8 mouse cellular contexts compared by ENCODE assay signal in the genomic region with DNA sequence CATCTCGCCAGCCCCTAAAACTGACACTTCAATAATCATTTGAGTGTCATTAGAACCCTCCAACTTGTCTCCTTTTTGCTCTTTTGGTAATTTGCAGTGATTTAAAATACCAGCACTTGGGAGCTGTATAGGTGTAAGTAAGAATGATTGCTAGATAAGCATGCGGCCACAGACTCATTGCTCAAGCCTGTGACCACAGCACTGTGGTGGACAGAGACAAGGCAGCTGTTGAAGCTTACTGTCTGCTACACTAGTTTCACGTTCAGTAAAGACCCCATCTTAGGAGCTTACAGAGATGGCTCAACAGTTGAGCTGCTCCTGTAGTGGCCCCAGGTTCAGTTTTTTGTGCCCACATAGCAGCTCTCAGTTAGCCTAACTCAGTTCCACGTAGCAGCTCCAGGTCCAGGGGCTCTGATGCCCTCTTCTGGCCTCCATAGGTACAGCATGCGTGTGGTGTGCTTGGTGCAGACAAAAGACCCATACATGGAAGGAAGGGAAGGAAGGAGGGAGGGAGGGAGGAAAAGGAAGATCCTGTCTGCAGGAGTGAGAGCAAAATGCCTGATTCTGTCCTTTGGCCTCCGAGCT. TPM values are rescaled to one million over a fixed set of nuclear protein-coding genes. Genes with fewer than 3 reads are reported as not detected.
A peak's percentile ranks its signal among the peaks of the same experiment; 100 is the strongest.
DNase-seq lines count a peak whose midpoint lies in the region; ATAC-seq lines count a peak whose summit lies in the region.

No protein-coding gene starts in this region.

- no peak overlapping the region for H3K4me3 ChIP-seq in forebrain, embryonic 13.5 days
- no peak overlapping the region for H3K4me3 ChIP-seq in hindbrain, embryonic 13.5 days
- H3K4me3 ChIP-seq in midbrain, embryonic 14.5 days (replicated peaks; ENCODE audit: low read depth, low read length), result no peak overlapping the region

- peak; percentile 65; the same call in 1 of the 2 replicates for ATAC-seq in forebrain, embryonic 13.5 days
- ATAC-seq in hindbrain, embryonic 13.5 days (ENCODE audit: low FRiP score), result 0 out of 2 replicates have a peak, but pooled peaks have one; percentile 49
- no peak for ATAC-seq in midbrain, embryonic 14.5 days (ENCODE audit: low FRiP score, low TSS enrichment)

- WGBS in forebrain, embryonic 13.5 days, result 56% methylated on average over 6 of the region's 6 CpGs
- 57% methylated on average over 6 of the region's 6 CpGs for WGBS in hindbrain, embryonic 13.5 days
- WGBS in midbrain, embryonic 14.5 days, result 64% methylated on average over 6 of the region's 6 CpGs

- H3K9me3 ChIP-seq in forebrain, embryonic 13.5 days (replicated peaks), result no peaks in the 10 kb centered on the region
- no peaks in the 10 kb centered on the region for H3K9me3 ChIP-seq in hindbrain, embryonic 13.5 days
- no peaks in the 10 kb centered on the region for H3K9me3 ChIP-seq in midbrain, embryonic 14.5 days (ENCODE audit: control insufficient read depth, low read length)

- no peaks in the 10 kb centered on the region for H3K27me3 ChIP-seq in forebrain, embryonic 13.5 days
- H3K27me3 ChIP-seq in hindbrain, embryonic 13.5 days, result no peaks in the 10 kb centered on the region
- no peaks in the 10 kb centered on the region for H3K27me3 ChIP-seq in midbrain, embryonic 14.5 days (ENCODE audit: control insufficient read depth, insufficient read depth, low read length)
- no peaks in the 10 kb centered on the region for H3K27me3 ChIP-seq in splenic B cell, adult 2 months (ENCODE audit: control insufficient read depth, insufficient read depth, low read length, poor library complexity, severe bottlenecking)

- H3K27ac ChIP-seq in forebrain, embryonic 13.5 days, result no peak overlapping the region
- H3K27ac ChIP-seq in hindbrain, embryonic 13.5 days, result 0 out of 2 replicates have a peak overlapping the region, but pooled peaks have one; percentile 23
- peak overlapping the region; percentile 52; the same call in 1 of the 2 replicates for H3K27ac ChIP-seq in midbrain, embryonic 14.5 days (replicated peaks; ENCODE audit: low read depth, low read length)

- peak; percentile 59 for DNase-seq in urinary bladder, postnatal 14 days (ENCODE audit: low spot score)
- DNase-seq in urinary bladder, postnatal 10 days (ENCODE audit: low spot score), result no peak
- peak; percentile 56 for DNase-seq in cerebellum, adult 11-12 months
- peak; percentile 74 for DNase-seq in left cerebral cortex, postnatal 4 days
- DNase-seq in midbrain, embryonic 14.5 days, result peak; percentile 82
- DNase-seq in splenic B cell, adult 2 months (ENCODE audit: low read depth, low spot score), result peak; percentile 66

- intact Hi-C loops in left cerebral cortex, postnatal 4 days (cut with DNase I), result no loop called here

- H3K36me3 ChIP-seq in forebrain, embryonic 13.5 days (ENCODE audit: poor library complexity, severe bottlenecking), result peaks cover 90% of the 10 kb centered on the region
- H3K36me3 ChIP-seq in hindbrain, embryonic 13.5 days, result peaks cover 92% of the 10 kb centered on the region
- H3K36me3 ChIP-seq in midbrain, embryonic 14.5 days (ENCODE audit: control insufficient read depth, insufficient read depth, low read length), result peaks cover 85% of the 10 kb centered on the region
- H3K36me3 ChIP-seq in splenic B cell, adult 2 months (ENCODE audit: control insufficient read depth, insufficient read depth, low read length, poor library complexity, severe bottlenecking), result peaks cover 7% of the 10 kb centered on the region; the same call in 1 of the 2 replicates

- no peaks in the 10 kb centered on the region for H3K4me1 ChIP-seq in forebrain, embryonic 13.5 days
- 0 out of 2 replicates have a peak, but pooled peaks cover 4% of the 10 kb centered on the region for H3K4me1 ChIP-seq in hindbrain, embryonic 13.5 days (replicated peaks)
- no peaks in the 10 kb centered on the region for H3K4me1 ChIP-seq in midbrain, embryonic 14.5 days (ENCODE audit: control insufficient read depth, insufficient read depth, low read length)

- H3K4me2 ChIP-seq in forebrain, embryonic 13.5 days, result no peak overlapping the region
- no peak overlapping the region for H3K4me2 ChIP-seq in hindbrain, embryonic 13.5 days
- H3K4me2 ChIP-seq in midbrain, embryonic 14.5 days (ENCODE audit: low read length), result no peak overlapping the region

- no peak overlapping the region for H3K9ac ChIP-seq in forebrain, embryonic 13.5 days
- H3K9ac ChIP-seq in hindbrain, embryonic 13.5 days, result no peak overlapping the region
- H3K9ac ChIP-seq in midbrain, embryonic 14.5 days (replicated peaks; ENCODE audit: low read length), result no peak overlapping the region

RNA-seq across cellular contexts. Expression of a gene that starts 24.0 kb away (rescaled TPM):
- polyA plus RNA-seq in forebrain, embryonic 13.5 days (2015; fragmentation: Nextera tagmentation; extraction: Ambion mirVana), result 2,311 and 2,462 TPM in 2 replicates
- polyA plus RNA-seq in hindbrain, embryonic 13.5 days (2015; fragmentation: Nextera tagmentation; extraction: Ambion mirVana), result 1,675 and 1,703 TPM in 2 replicates
- 100 to 1,000 TPM; 638 to 668 TPM for total RNA-seq in left cerebral cortex, postnatal 4 days (2021)
- polyA plus RNA-seq in midbrain, embryonic 14.5 days (2014; fragmentation: Nextera tagmentation; extraction: Ambion mirVana), result 1,414 and 1,526 TPM in 2 replicates

RNA-seq across cellular contexts. Expression of a gene that starts 29.8 kb away (rescaled TPM):
- polyA plus RNA-seq in forebrain, embryonic 13.5 days (2015; fragmentation: Nextera tagmentation; extraction: Ambion mirVana), result 10.7 and 12.2 TPM in 2 replicates
- polyA plus RNA-seq in hindbrain, embryonic 13.5 days (2015; fragmentation: Nextera tagmentation; extraction: Ambion mirVana), result 8.6 and 9.3 TPM in 2 replicates
- total RNA-seq in left cerebral cortex, postnatal 4 days (2021), result 10 to 100 TPM; 21.3 to 22.0 TPM
- polyA plus RNA-seq in midbrain, embryonic 14.5 days (2014; fragmentation: Nextera tagmentation; extraction: Ambion mirVana), result 7.0 and 8.0 TPM in 2 replicates
